Mouse (Mus musculus): ENCODE results near the gene Eri2. TPM values are rescaled to one million over a fixed set of nuclear protein-coding genes. Genes with fewer than 3 reads are reported as not detected.

Gene Eri2
- 6.9 TPM for polyA plus RNA-seq (2017; shearing (Covaris generic))

DNA sequence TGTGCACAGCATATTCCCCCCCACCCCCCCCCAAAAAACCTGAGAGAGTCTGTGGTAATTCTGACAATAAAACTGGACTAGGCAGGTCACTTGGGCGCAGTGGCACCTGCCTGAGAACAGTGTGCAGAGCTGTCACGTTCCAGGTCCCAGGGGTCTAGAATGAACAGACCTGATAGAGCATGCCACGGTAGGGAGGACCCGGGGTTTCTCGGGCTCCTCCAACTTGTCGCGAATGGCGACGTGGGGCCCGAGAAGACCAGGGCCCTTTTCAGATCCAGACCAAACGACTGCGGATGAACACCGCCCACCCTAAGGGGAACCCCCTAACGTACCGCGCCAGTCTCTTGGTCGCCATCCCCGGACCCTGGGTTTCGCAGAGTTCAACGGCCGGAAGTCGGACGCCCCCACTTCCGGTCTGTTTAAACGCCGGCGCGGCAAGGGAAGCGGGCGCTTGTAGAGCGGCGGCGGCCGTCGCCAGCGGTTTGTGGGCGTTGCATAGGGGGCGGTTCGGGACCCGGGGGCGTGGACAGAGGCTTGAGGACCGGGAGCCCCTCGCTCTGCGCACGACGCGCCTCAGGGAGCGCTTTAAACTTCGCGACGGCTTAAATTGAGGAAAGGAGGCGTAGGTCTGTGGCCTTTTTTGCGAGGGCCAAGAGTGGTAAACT is at the start of gene Eri2, which contains the start of gene Rexo5:
Gene Eri2 (minus strand): TSS at position 473 of the 665 bp plus-strand sequence.
Gene Rexo5 (plus strand): TSS at position 421 of the 665 bp plus-strand sequence.

DNA sequence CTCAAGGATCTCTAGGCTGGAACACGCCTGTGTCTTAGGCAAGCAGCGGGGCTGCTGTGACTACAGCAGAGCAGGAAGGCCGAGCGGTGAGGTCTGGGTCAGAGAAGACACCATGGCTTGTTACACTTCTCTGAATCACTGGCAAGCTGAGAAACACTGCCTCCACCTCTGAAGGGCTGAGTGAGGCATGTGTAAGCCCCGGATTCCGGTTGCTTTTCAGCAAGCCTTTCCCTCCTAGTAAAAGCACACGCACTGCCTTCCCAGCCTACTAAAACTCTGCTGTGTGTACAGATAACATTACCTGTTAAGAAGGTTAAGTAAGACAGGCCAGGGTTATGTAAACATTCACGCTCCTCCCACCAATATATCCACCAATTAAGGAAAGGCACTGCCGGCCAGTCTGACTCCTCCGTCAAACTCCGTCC is 33.3 kb downstream of the Eri2 start, which contains the start of gene Acsm3:
Gene Acsm3 (plus strand): TSS at position 397 of the 425 bp plus-strand sequence.

DNA sequence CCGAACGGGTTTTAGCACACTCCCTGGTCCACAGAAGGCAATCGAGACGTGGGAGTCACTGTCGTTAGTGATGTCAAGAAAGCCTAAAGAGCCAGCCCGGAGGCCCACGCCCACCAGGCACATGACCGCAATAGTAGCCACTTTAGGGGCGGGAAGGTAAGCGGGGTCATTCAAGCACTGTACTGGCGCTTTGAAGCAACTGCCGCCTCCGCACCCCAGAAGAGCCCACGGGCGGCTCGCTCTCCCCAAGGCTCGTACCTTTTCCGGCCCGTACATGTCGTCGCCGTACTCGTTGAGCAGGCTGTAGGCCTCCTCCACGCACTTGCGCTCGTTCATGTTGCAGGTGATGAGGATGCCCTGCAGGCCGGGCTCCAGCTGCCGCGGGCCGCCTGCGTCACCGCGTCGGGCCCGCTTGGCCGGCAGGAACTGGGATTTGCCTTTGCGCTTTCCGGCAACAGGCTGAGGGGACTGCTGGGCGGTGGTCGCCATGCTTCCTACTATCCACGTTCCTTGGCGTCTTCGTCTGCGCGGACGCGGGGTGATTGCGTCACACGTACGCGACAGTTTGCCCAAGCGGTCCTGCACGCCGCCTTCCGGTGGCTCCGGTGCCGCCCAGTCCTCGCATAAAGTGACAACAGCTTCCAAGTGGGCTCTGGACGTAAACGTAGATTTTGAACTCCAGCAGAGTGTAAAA is 73.5 kb downstream of the Eri2 start, which contains the start of gene Thumpd1:
Gene Thumpd1 (minus strand): TSS at position 546 of the 694 bp plus-strand sequence.

Other genes starting within 250 kb of the Eri2 start
- not detected for gene Acsm2, start 239.7 kb downstream of the Eri2 start, polyA plus RNA-seq (2017; shearing (Covaris generic))
- not detected for gene Acsm1, start 187.0 kb downstream of the Eri2 start, polyA plus RNA-seq (2017; shearing (Covaris generic))
- gene Acsm4, start 104.0 kb downstream of the Eri2 start, polyA plus RNA-seq (2017; shearing (Covaris generic)), result not detected
- 66.8 TPM for gene Thumpd1, start 73.3 kb downstream of the Eri2 start, polyA plus RNA-seq (2017; shearing (Covaris generic))
- 0.11 TPM for gene Acsm3, start 33.1 kb downstream of the Eri2 start, polyA plus RNA-seq (2017; shearing (Covaris generic))
- gene Rexo5, start 52 bp downstream of the Eri2 start, polyA plus RNA-seq (2017; shearing (Covaris generic)), result 39.6 TPM
- gene Lyrm1, start 101.8 kb upstream of the Eri2 start, polyA plus RNA-seq (2017; shearing (Covaris generic)), result 11.1 TPM
- gene Dcun1d3, start 102.2 kb upstream of the Eri2 start, polyA plus RNA-seq (2017; shearing (Covaris generic)), result 17.4 TPM